ENCODE assay signal across 10 mouse cellular contexts in genomic region chr11:97083401-97084140, GRCm38 (mm10). TPM values are rescaled to one million over a fixed set of nuclear protein-coding genes. Genes with fewer than 3 reads are reported as not detected.
DNase-seq lines count a peak whose midpoint lies in the region; ATAC-seq and TF ChIP-seq lines count a peak whose summit lies in the region.
"Had no signal": no experiment of that assay in that cellular context is flagged by ENCODE, and none has a peak within 500 bp of the region (broad histone marks: within the 10 kb centered on the region; RNA-seq: fewer than 3 reads in every experiment).

No protein-coding gene starts in this region.

- WGBS in forebrain, embryonic 11.5 days: 51% methylated on average over 22 of the region's 22 CpGs
- WGBS in cerebellum, adult 2 months: 47% methylated on average over 22 of the region's 22 CpGs

- H3K4me2 ChIP-seq in forebrain, embryonic 11.5 days (ENCODE audit: low read depth, low read length, severe bottlenecking): no peak overlapping the region
- H3K4me2 ChIP-seq: liver, embryonic 11.5 days had no signal

- no peaks in the 10 kb centered on the region for H3K4me1 ChIP-seq in forebrain, embryonic 11.5 days (replicated peaks; ENCODE audit: control insufficient read depth, insufficient read depth, low read length)
- H3K4me1 ChIP-seq in cerebellum, adult 2 months (ENCODE audit: control insufficient read depth, insufficient read depth, low read length): no peaks in the 10 kb centered on the region

- no peaks in the 10 kb centered on the region for H3K36me3 ChIP-seq in forebrain, embryonic 11.5 days (ENCODE audit: control insufficient read depth, insufficient read depth, low read length)

- H3K9me3 ChIP-seq in forebrain, embryonic 11.5 days (ENCODE audit: control insufficient read depth, low read length): no peaks in the 10 kb centered on the region; the same call in 1 of the 2 replicates

- intact Hi-C loops in gastrocnemius, adult 2 months (cut with DNase I): loop anchor here (2.0 kb wide), 1 partner anchor 99 kb away; no protein-coding TSS in a partner anchor
- intact Hi-C loops in gastrocnemius, postnatal 36 days (cut with DNase I): loop anchor here (5.0 kb wide), 1 partner anchor 101 kb away; the partner anchor contains the start of gene Sp2
- intact Hi-C loops in left cerebral cortex, adult 2 months (cut with DNase I): no loop called here
- intact Hi-C loops in left cerebral cortex, postnatal 25 days (cut with DNase I): no loop called here

- peak; percentile 47 for ATAC-seq in Patski
- ATAC-seq in forebrain, embryonic 11.5 days (replicated peaks; ENCODE audit: low FRiP score): no peak

- in situ Hi-C loops in Patski (cut with MboI; ENCODE audit: low pct_unique_long_range_greater_than_20kb): loop anchor here (25.0 kb wide), 1 partner anchor 254 kb away; no protein-coding TSS in a partner anchor

- TF ChIP-seq CTCF in gastrocnemius, adult 2 months (IDR thresholded peaks at IDR 0.05): no peak
- TF ChIP-seq CTCF in left cerebral cortex, adult 2 months (IDR thresholded peaks at IDR 0.05): no peak
- TF ChIP-seq CTCF in Patski (IDR thresholded peaks at IDR 0.05): no peak
- no peak for TF ChIP-seq CTCF in cerebellum, adult 2 months (IDR thresholded peaks at IDR 0.05; ENCODE audit: borderline replicate concordance, insufficient read depth, low read depth, low read length)

- no peak overlapping the region for H3K9ac ChIP-seq in forebrain, embryonic 11.5 days (ENCODE audit: low read length)

- no peaks in the 10 kb centered on the region for H3K27me3 ChIP-seq in Patski
- no peaks in the 10 kb centered on the region; the same call in 1 of the 2 replicates for H3K27me3 ChIP-seq in forebrain, embryonic 11.5 days (ENCODE audit: control insufficient read depth, insufficient read depth, low read length)
- H3K27me3 ChIP-seq in cerebellum, adult 2 months (ENCODE audit: control insufficient read depth, insufficient read depth, low read length): no peaks in the 10 kb centered on the region

- H3K27ac ChIP-seq in gastrocnemius, adult 2 months: no peak overlapping the region
- H3K27ac ChIP-seq in left cerebral cortex, adult 2 months: no peak overlapping the region
- no peak overlapping the region for H3K27ac ChIP-seq in forebrain, embryonic 11.5 days (ENCODE audit: low read depth, low read length)
- no peak overlapping the region for H3K27ac ChIP-seq in cerebellum, adult 2 months (ENCODE audit: insufficient read depth, low read length)

- CTCF ChIA-PET in Patski (lab: Charles Lee): interaction anchor here (1.0 to 1.4 kb wide), 3 partner anchors 9 to 57 kb away, joined by 3 to 5 read pairs (median 3); no protein-coding TSS in a partner anchor

- peak overlapping the region; percentile 43 for H3K4me3 ChIP-seq in gastrocnemius, adult 2 months
- H3K4me3 ChIP-seq in left cerebral cortex, adult 2 months: no peak overlapping the region
- no peak overlapping the region for H3K4me3 ChIP-seq in forebrain, embryonic 11.5 days (ENCODE audit: low read depth, low read length)
- no peak overlapping the region for H3K4me3 ChIP-seq in cerebellum, adult 2 months (replicated peaks; ENCODE audit: insufficient read depth, low read depth, low read length)

- no peak for TF ChIP-seq POLR2A in cerebellum, adult 2 months (IDR thresholded peaks at IDR 0.05; ENCODE audit: borderline replicate concordance, insufficient read depth, low read length)

- peak; percentile 20 for DNase-seq in gastrocnemius, adult 2 months
- no peak for DNase-seq in gastrocnemius, postnatal 36 days
- DNase-seq in left cerebral cortex, adult 2 months (ENCODE audit: extremely low spot score in 1 of 2, low spot score in 2 of 2): peak; percentile 52 to 60
- DNase-seq in left cerebral cortex, adult 11 months (ENCODE audit: low spot score): no peak
- no peak for DNase-seq in Patski (ENCODE audit: low read depth, low spot score)
- peak; percentile 30 to 77 for DNase-seq in left cerebral cortex, postnatal 25 days (ENCODE audit: low spot score in 2 of 2)
- no peak for DNase-seq in forebrain, embryonic 11.5 days (ENCODE audit: low spot score)
- no peak for DNase-seq in cerebellum, adult 2 months

- POLR2A ChIA-PET in Patski (lab: Charles Lee): no interaction called here

RNA-seq across cellular contexts. Expression of gene Tbx21, which starts 31.6 kb away (rescaled TPM):
- total RNA-seq in gastrocnemius, adult 2 months (2021): under 1 TPM; 0.17 to 0.48 TPM
- under 1 TPM; 0.44 to 0.69 TPM for total RNA-seq in gastrocnemius, postnatal 36 days (2021)
- total RNA-seq in left cerebral cortex, adult 2 months (2021): under 1 TPM; 0.32 to 0.40 TPM
- polyA plus RNA-seq in Patski (2021): not detected
- under 1 TPM; 0.18 to 0.30 TPM for total RNA-seq in left cerebral cortex, postnatal 25 days (2021)
- polyA plus RNA-seq in forebrain, embryonic 11.5 days (2014; fragmentation: Nextera tagmentation; extraction: Ambion mirVana): 0.17 and 0.21 TPM in 2 replicates
- polyA plus RNA-seq in cerebellum, adult 2 months (2012; rRNA removed): 0.03 TPM in 2 replicates
- polyA plus RNA-seq: liver, embryonic 11.5 days had no signal

RNA-seq across cellular contexts. Expression of gene Osbpl7, which starts 33.1 kb away (rescaled TPM):
- 1 to 10 TPM; 2.2 to 4.3 TPM for total RNA-seq in gastrocnemius, adult 2 months (2021)
- total RNA-seq in gastrocnemius, postnatal 36 days (2021): 1 to 10 TPM; 2.6 to 2.9 TPM
- total RNA-seq in left cerebral cortex, adult 2 months (2021): 10 to 100 TPM; 14.0 to 15.2 TPM
- polyA plus RNA-seq in Patski (2021): 11.1 TPM
- 10 to 100 TPM; 11.2 to 15.3 TPM for total RNA-seq in left cerebral cortex, postnatal 25 days (2021)
- polyA plus RNA-seq in forebrain, embryonic 11.5 days (2014; fragmentation: Nextera tagmentation; extraction: Ambion mirVana): 6.7 and 7.7 TPM in 2 replicates
- 25.5 and 26.5 TPM in 2 replicates for polyA plus RNA-seq in cerebellum, adult 2 months (2012; rRNA removed)

RNA-seq across cellular contexts. Expression of gene Mrpl10, which starts 42.2 kb away (rescaled TPM):
- total RNA-seq in gastrocnemius, adult 2 months (2021): 10 to 100 TPM; 36.9 to 50.7 TPM
- 10 to 100 TPM; 40.8 to 45.5 TPM for total RNA-seq in gastrocnemius, postnatal 36 days (2021)
- 10 to 100 TPM; 66.5 to 67.0 TPM for total RNA-seq in left cerebral cortex, adult 2 months (2021)
- 87.0 TPM for polyA plus RNA-seq in Patski (2021)
- 10 to 100 TPM; 67.9 to 68.8 TPM for total RNA-seq in left cerebral cortex, postnatal 25 days (2021)
- 76.4 and 76.6 TPM in 2 replicates for polyA plus RNA-seq in forebrain, embryonic 11.5 days (2014; fragmentation: Nextera tagmentation; extraction: Ambion mirVana)
- polyA plus RNA-seq in cerebellum, adult 2 months (2012; rRNA removed): 83.5 and 88.5 TPM in 2 replicates

RNA-seq across cellular contexts. Expression of gene Lrrc46, which starts 42.4 kb away (rescaled TPM):
- not detected for total RNA-seq in gastrocnemius, adult 2 months (2021)
- under 1 TPM in 1 of 2 experiments, not detected in 1; 0.20 TPM for total RNA-seq in gastrocnemius, postnatal 36 days (2021)
- total RNA-seq in left cerebral cortex, adult 2 months (2021): under 1 TPM; 0.51 to 0.52 TPM
- polyA plus RNA-seq in Patski (2021): 5.4 TPM
- total RNA-seq in left cerebral cortex, postnatal 25 days (2021): under 1 TPM; 0.66 to 0.71 TPM
- 3.8 and 4.2 TPM in 2 replicates for polyA plus RNA-seq in forebrain, embryonic 11.5 days (2014; fragmentation: Nextera tagmentation; extraction: Ambion mirVana)
- 1.2 and 1.4 TPM in 2 replicates for polyA plus RNA-seq in cerebellum, adult 2 months (2012; rRNA removed)
- polyA plus RNA-seq: CD4-positive, CD25-positive, alpha-beta regulatory T cell, adult 4 months had no signal

RNA-seq across cellular contexts. Expression of gene Scrn2, which starts 53.8 kb away (rescaled TPM):
- total RNA-seq in gastrocnemius, adult 2 months (2021): 10 to 100 TPM; 10.4 to 11.4 TPM
- 1 to 10 TPM; 9.6 to 9.8 TPM for total RNA-seq in gastrocnemius, postnatal 36 days (2021)
- total RNA-seq in left cerebral cortex, adult 2 months (2021): 1 to 10 TPM; 2.8 to 3.4 TPM
- polyA plus RNA-seq in Patski (2021): 47.0 TPM
- total RNA-seq in left cerebral cortex, postnatal 25 days (2021): 1 to 10 TPM; 3.6 to 3.7 TPM
- 31.2 and 31.6 TPM in 2 replicates for polyA plus RNA-seq in forebrain, embryonic 11.5 days (2014; fragmentation: Nextera tagmentation; extraction: Ambion mirVana)
- polyA plus RNA-seq in cerebellum, adult 2 months (2012; rRNA removed): 12.2 and 13.9 TPM in 2 replicates

Comparison
In these comparisons a context has a peak if more than half of its experiments do, and no peak if none do; other contexts are left out.
1. DNase-seq: peak in gastrocnemius, adult 2 months (single experiment), left cerebral cortex, adult 2 months (2 of 2) and left cerebral cortex, postnatal 25 days (2 of 2); none in gastrocnemius, postnatal 36 days (0 of 2), left cerebral cortex, adult 11 months (single experiment), Patski (single experiment), forebrain, embryonic 11.5 days (single experiment) and cerebellum, adult 2 months (0 of 2).
2. intact Hi-C loops: an anchor here in gastrocnemius, adult 2 months (2.0 kb wide) and gastrocnemius, postnatal 36 days (5.0 kb wide); none called in left cerebral cortex, adult 2 months and left cerebral cortex, postnatal 25 days.